Mouse (Mus musculus): ENCODE measurements at regions not wholly inside any gene's neighbourhood (a gene's known extent, or its start where the extent isn't known, plus 50 kb on each side); places are given as distances from the start of the nearest gene placed in this dataset.

GRCm38 (mm10) chr4:137146326-137146725 is 97.7 kb upstream of the Zbtb40 start:
- Histone ChIP-seq H3K9ac (ENCODE audit: insufficient read depth, low read depth, low read length, poor library complexity, severe bottlenecking) (no peak overlapping the region), H3K9me3 (ENCODE audit: control insufficient read depth, insufficient read depth, low read depth, low read length) (no peaks in the 10 kb centered on the region), H3K27ac (ENCODE audit: insufficient read depth, low read depth, low read length, poor library complexity, severe bottlenecking) (no peak overlapping the region), H3K4me1 (ENCODE audit: control insufficient read depth in 2 of 2, insufficient read depth in 2 of 2, low read length in 2 of 2, poor library complexity in 1 of 2) (no peaks in the 10 kb centered on the region), H3K36me3 (ENCODE audit: control insufficient read depth, insufficient read depth, low read length, poor library complexity, severe bottlenecking) (no peaks in the 10 kb centered on the region), H3K4me3 (ENCODE audit: insufficient read depth in 1 of 2, low read depth in 1 of 2, low read length in 2 of 2, poor library complexity in 1 of 2, severe bottlenecking in 1 of 2) (no peak overlapping the region)
- DNase-seq (ENCODE audit: low read depth, low spot score) = no peak
- no peak for TF ChIP-seq ZNF384 (IDR thresholded peaks at IDR 0.05; ENCODE audit: low read depth, low read length)
- no peak for TF ChIP-seq HCFC1 (IDR thresholded peaks at IDR 0.05; ENCODE audit: borderline replicate concordance, insufficient read depth, low read length)
- no peak for TF ChIP-seq CHD2 (IDR thresholded peaks at IDR 0.05; ENCODE audit: low read depth, low read length)
- TF ChIP-seq ZC3H11A (IDR thresholded peaks at IDR 0.05; ENCODE audit: borderline replicate concordance, low read depth, low read length) = no peak
- in situ Hi-C loops (cut with MboI; ENCODE audit: low sequenced_read_pairs in 2 of 2, unreplicated experiment in 2 of 2) = no loop called here

DNA sequence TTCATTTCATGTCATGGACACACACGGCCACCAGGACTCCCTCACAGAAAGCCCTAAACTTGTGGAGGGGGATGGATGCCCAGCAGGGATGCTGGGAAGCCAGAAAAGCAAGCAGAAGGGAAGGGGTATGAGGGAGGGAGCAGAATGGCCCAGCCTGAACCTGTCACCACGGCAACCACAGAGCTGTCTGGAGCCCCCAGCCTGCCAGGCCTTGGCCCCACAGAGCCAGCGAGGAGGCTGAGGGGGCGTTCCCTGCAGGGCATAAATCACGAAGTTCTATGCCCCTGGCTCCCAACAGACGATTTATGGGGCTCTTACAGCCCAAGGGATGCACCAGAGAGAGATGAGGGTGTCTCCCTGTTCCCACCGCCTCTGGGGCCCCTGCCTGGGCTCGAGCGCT is 93.7 kb upstream of the Zbtb40 start:
- H3K9me3 ChIP-seq (ENCODE audit: control insufficient read depth, insufficient read depth, low read depth, low read length) = no peaks in the 10 kb centered on the region
- H3K27ac ChIP-seq (ENCODE audit: insufficient read depth, low read depth, low read length, poor library complexity, severe bottlenecking) = no peak overlapping the region
- no peak overlapping the region for H3K9ac ChIP-seq (ENCODE audit: insufficient read depth, low read depth, low read length, poor library complexity, severe bottlenecking)
- H3K36me3 ChIP-seq (ENCODE audit: control insufficient read depth, insufficient read depth, low read length, poor library complexity, severe bottlenecking) = no peaks in the 10 kb centered on the region
- no peak for TF ChIP-seq CHD2 (IDR thresholded peaks at IDR 0.05; ENCODE audit: low read depth, low read length)
- no peak for TF ChIP-seq HCFC1 (IDR thresholded peaks at IDR 0.05; ENCODE audit: borderline replicate concordance, insufficient read depth, low read length)
- TF ChIP-seq ZC3H11A (IDR thresholded peaks at IDR 0.05; ENCODE audit: borderline replicate concordance, low read depth, low read length) = no peak
- TF ChIP-seq MAFK (IDR thresholded peaks at IDR 0.05; ENCODE audit: insufficient read depth, low read depth, low read length) = no peak
- no peak for TF ChIP-seq ZNF384 (IDR thresholded peaks at IDR 0.05; ENCODE audit: low read depth, low read length)
- in situ Hi-C loops (cut with MboI; ENCODE audit: low sequenced_read_pairs in 2 of 2, unreplicated experiment in 2 of 2) = no loop called here
- no peaks in the 10 kb centered on the region for H3K4me1 ChIP-seq (ENCODE audit: control insufficient read depth in 2 of 2, insufficient read depth in 2 of 2, low read length in 2 of 2, poor library complexity in 1 of 2)
- no peak overlapping the region for H3K4me3 ChIP-seq (ENCODE audit: insufficient read depth in 1 of 2, low read depth in 1 of 2, low read length in 2 of 2, poor library complexity in 1 of 2, severe bottlenecking in 1 of 2)
- no peak for DNase-seq (ENCODE audit: low read depth, low spot score)

GRCm38 (mm10) chr4:137139051-137139705 is 90.6 kb upstream of the Zbtb40 start:
- Histone ChIP-seq H3K9me3 (ENCODE audit: control insufficient read depth, insufficient read depth, low read depth, low read length) (no peaks in the 10 kb centered on the region), H3K9ac (ENCODE audit: insufficient read depth, low read depth, low read length, poor library complexity, severe bottlenecking) (no peak overlapping the region), H3K36me3 (ENCODE audit: control insufficient read depth, insufficient read depth, low read length, poor library complexity, severe bottlenecking) (no peaks in the 10 kb centered on the region), H3K4me3 (ENCODE audit: insufficient read depth in 1 of 2, low read depth in 1 of 2, low read length in 2 of 2, poor library complexity in 1 of 2, severe bottlenecking in 1 of 2) (no peak overlapping the region), H3K27ac (ENCODE audit: insufficient read depth, low read depth, low read length, poor library complexity, severe bottlenecking) (no peak overlapping the region), H3K4me1 (ENCODE audit: control insufficient read depth in 2 of 2, insufficient read depth in 2 of 2, low read length in 2 of 2, poor library complexity in 1 of 2) (no peaks in the 10 kb centered on the region)
- TF ChIP-seq ZNF384 (IDR thresholded peaks at IDR 0.05; ENCODE audit: low read depth, low read length) = no peak
- no peak for TF ChIP-seq ZC3H11A (IDR thresholded peaks at IDR 0.05; ENCODE audit: borderline replicate concordance, low read depth, low read length)
- TF ChIP-seq CHD2 (IDR thresholded peaks at IDR 0.05; ENCODE audit: low read depth, low read length) = no peak
- TF ChIP-seq MAFK (IDR thresholded peaks at IDR 0.05; ENCODE audit: insufficient read depth, low read depth, low read length) = no peak
- no peak for TF ChIP-seq HCFC1 (IDR thresholded peaks at IDR 0.05; ENCODE audit: borderline replicate concordance, insufficient read depth, low read length)
- no peak for DNase-seq (ENCODE audit: low read depth, low spot score)
- in situ Hi-C loops (cut with MboI; ENCODE audit: low sequenced_read_pairs in 2 of 2, unreplicated experiment in 2 of 2) = no loop called here

DNA sequence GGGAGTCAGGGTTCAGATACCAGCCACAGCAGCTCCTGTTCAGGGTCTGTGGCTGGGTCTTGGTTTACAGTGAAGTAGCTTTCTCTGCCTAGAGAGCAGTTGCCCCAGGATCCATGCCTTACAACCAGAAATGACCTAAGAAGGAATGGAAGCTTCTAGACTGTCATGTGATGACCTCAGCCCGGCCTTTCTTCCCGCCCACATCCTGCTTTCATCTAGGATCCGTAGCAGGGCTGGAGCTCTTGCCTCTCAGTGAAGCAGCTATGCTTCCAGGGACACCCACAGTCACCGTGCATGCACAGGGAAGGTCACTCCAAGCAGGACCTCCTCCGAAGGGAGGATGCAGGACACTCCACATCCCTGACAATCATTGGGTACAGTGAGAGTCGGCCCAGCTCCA is 89.5 kb upstream of the Zbtb40 start:
- H3K36me3 ChIP-seq (ENCODE audit: control insufficient read depth, insufficient read depth, low read length, poor library complexity, severe bottlenecking) = no peaks in the 10 kb centered on the region
- no peaks in the 10 kb centered on the region for H3K4me1 ChIP-seq (ENCODE audit: control insufficient read depth in 2 of 2, insufficient read depth in 2 of 2, low read length in 2 of 2, poor library complexity in 1 of 2)
- no peak for TF ChIP-seq CHD2 (IDR thresholded peaks at IDR 0.05; ENCODE audit: low read depth, low read length)
- no peak for TF ChIP-seq ZNF384 (IDR thresholded peaks at IDR 0.05; ENCODE audit: low read depth, low read length)
- no peak for TF ChIP-seq MAFK (IDR thresholded peaks at IDR 0.05; ENCODE audit: insufficient read depth, low read depth, low read length)
- no peak for TF ChIP-seq ZC3H11A (IDR thresholded peaks at IDR 0.05; ENCODE audit: borderline replicate concordance, low read depth, low read length)
- no peak for TF ChIP-seq HCFC1 (IDR thresholded peaks at IDR 0.05; ENCODE audit: borderline replicate concordance, insufficient read depth, low read length)
- no peak overlapping the region for H3K4me3 ChIP-seq (ENCODE audit: insufficient read depth in 1 of 2, low read depth in 1 of 2, low read length in 2 of 2, poor library complexity in 1 of 2, severe bottlenecking in 1 of 2)
- H3K27ac ChIP-seq (ENCODE audit: insufficient read depth, low read depth, low read length, poor library complexity, severe bottlenecking) = no peak overlapping the region
- H3K9ac ChIP-seq (ENCODE audit: insufficient read depth, low read depth, low read length, poor library complexity, severe bottlenecking) = no peak overlapping the region
- in situ Hi-C loops (cut with MboI; ENCODE audit: low sequenced_read_pairs in 2 of 2, unreplicated experiment in 2 of 2) = no loop called here
- no peaks in the 10 kb centered on the region for H3K9me3 ChIP-seq (ENCODE audit: control insufficient read depth, insufficient read depth, low read depth, low read length)
- no peak for DNase-seq (ENCODE audit: low read depth, low spot score)

GRCm38 (mm10) chr4:137136313-137136712 is 87.7 kb upstream of the Zbtb40 start:
- no peak overlapping the region for H3K4me3 ChIP-seq (ENCODE audit: insufficient read depth in 1 of 2, low read depth in 1 of 2, low read length in 2 of 2, poor library complexity in 1 of 2, severe bottlenecking in 1 of 2)
- TF ChIP-seq HCFC1 (IDR thresholded peaks at IDR 0.05; ENCODE audit: borderline replicate concordance, insufficient read depth, low read length) (no peak), MAFK (IDR thresholded peaks at IDR 0.05; ENCODE audit: insufficient read depth, low read depth, low read length) (no peak), ZC3H11A (IDR thresholded peaks at IDR 0.05; ENCODE audit: borderline replicate concordance, low read depth, low read length) (no peak), CHD2 (IDR thresholded peaks at IDR 0.05; ENCODE audit: low read depth, low read length) (no peak), ZNF384 (IDR thresholded peaks at IDR 0.05; ENCODE audit: low read depth, low read length) (no peak)
- H3K9me3 ChIP-seq (ENCODE audit: control insufficient read depth, insufficient read depth, low read depth, low read length) = no peaks in the 10 kb centered on the region
- H3K4me1 ChIP-seq (ENCODE audit: control insufficient read depth in 2 of 2, insufficient read depth in 2 of 2, low read length in 2 of 2, poor library complexity in 1 of 2) = no peaks in the 10 kb centered on the region
- H3K36me3 ChIP-seq (ENCODE audit: control insufficient read depth, insufficient read depth, low read length, poor library complexity, severe bottlenecking) = no peaks in the 10 kb centered on the region
- no peak for DNase-seq (ENCODE audit: low read depth, low spot score)
- no peak overlapping the region for H3K9ac ChIP-seq (ENCODE audit: insufficient read depth, low read depth, low read length, poor library complexity, severe bottlenecking)
- in situ Hi-C loops (cut with MboI; ENCODE audit: low sequenced_read_pairs in 2 of 2, unreplicated experiment in 2 of 2) = no loop called here
- H3K27ac ChIP-seq (ENCODE audit: insufficient read depth, low read depth, low read length, poor library complexity, severe bottlenecking) = no peak overlapping the region
